Mouse (Mus musculus): ENCODE measurements around the gene E2f3.

The E2f3 gene

DNA sequence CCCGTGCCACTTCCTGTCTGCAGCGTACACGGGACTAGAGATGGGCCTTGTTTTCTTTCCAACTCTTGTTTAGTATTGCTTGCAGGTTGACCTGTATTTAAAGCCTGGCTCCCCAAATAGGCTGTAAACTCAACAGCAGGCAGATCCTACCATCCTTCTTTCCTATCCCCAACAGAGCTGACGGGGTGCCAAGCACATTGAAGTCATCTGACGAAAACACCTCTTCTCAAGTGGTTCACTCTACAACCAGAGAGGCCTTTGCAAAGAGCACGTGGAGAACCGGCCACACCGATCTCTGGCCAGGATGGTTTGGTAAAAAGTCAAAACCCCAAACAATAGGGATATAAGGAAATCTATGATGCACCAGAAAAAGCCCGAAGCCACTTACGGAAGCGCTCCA, 8.5 kb downstream of the E2f3 start:
- no peak for DNase-seq

DNA sequence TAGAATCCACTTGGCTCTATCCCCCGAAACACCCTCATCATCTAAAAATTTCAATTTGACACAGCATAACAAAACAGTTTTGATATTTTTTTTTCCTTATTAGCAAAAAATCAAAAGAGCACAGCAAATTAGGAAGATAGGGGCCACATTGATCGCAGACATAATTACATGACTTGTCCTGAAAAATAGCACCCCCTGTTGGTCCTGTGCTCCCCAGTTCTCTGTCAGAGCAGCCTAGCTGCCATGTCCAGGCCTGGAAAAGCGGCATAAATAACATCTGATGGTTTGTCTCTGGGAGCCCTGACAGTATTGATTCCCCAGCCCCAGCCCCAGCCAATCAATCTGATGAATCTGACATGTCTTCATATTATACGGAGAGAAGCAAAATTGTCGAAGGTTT, 11.8 kb downstream of the E2f3 start:
- no peak for DNase-seq

DNA sequence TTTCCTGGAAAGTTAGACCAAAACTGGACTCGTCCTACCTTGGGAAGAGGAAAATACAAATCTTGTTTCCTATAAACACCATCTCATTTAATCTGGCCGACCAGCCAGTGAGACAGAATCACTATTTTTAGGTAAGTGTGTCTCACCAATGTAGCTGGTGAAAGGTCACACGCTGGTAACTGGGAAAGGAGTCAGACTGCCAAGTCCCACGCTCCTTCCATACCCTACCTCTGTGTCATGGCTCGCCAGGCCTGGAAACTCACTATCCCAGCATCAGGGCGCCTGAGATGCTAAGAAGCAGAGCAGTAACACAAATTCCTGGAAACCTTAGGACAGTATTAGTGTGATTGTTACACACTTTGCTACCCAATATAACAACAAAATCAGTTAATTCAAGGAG, 12.3 kb downstream of the E2f3 start:
- no peak for DNase-seq

DNA sequence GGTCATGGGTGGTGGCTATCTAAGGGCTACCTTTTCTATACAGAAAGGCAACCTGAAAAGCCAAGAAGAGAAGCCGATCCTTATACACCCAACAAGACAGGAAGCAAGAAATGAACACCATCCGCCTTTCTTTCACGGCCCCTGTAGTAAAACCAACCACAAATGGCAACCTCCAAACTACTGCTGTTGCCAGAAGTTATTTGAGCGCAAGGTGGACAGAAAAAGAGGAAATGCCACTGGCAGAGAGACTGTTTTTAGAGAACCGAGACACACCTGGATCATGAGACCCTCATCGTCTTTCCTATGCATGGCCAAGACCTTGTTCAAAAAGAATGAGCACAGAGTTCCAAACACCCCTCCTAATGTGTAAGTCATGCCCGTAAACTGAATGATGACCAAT, 15.5 kb downstream of the E2f3 start:
- no peak for DNase-seq

DNA sequence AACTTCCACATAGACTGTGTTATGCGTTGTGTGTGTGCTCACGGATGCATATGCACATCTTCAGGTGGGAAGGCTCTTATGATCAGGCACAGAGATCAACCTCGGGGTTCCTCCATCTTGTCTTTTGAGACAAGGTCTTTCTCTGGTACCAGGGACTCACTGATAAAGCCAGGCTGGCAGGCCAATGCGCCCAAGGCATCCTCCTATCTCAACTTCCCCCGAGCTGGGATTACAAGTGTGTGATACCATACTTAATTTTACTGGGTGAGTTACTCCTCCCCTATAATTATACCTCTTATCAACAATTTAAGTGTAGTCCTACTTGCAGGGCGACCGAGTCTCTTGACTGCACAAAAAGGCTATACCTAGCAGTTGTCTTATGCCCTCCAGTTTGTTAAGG, 17.2 kb downstream of the E2f3 start:
- DNase-seq = no peak

DNA sequence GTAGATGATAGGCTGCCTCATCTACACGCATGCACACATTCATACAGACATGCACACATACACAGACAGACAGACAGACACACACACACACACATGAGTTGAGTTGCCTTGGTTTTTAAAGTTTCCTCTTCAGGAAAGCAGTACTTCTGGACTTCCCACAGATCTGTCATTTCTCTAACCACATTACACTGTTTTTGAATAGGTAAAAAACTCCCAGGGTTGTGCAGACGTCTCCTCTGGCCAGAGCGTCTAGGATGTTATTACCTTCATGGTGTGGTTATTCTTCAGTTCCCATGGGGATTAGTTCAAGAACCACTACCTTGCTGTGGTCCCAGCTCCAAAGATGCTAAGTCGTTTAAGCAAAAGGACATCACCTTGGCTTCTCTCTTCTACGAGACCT, 18.5 kb downstream of the E2f3 start:
- DNase-seq = no peak

DNA sequence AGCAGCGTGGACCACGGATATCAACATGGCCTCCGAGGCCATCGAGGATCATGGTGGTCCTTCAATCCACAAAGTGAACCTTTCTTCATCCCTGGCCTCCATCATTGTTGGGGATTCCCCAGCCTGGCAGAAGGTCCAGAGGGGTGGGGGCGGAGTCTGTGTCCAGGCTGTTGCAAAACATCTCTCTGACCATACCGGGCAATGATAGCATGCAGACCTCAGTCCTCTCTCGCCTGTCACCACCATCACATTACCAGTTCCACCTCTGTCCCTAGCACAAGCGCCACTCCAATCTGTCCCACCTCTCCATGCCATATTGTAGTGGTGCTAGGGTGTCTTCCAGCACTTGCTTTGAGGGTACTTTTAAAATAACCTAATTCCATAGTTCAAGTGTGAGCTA, 18.9 kb downstream of the E2f3 start:
- no peak for DNase-seq

DNA sequence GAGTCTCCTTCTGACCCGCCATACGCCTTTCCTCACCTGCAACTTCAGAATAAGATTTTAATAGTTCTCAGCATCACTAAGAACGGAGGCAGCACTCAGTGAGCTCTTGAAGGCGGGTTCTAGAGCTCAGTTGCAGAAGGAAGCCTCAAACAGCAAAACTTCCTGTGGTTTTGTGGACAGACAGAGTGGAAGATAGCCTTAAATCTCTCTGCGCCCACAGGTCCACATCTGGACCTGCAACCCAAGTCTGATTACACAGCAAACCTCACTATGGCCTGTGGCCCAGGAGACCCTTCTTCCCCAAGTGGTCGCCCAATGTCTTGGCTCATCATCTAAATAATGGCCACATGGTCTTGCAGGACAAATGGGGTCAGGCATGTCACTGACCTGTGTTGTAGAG, 21.8 kb downstream of the E2f3 start:
- no peak for DNase-seq

DNA sequence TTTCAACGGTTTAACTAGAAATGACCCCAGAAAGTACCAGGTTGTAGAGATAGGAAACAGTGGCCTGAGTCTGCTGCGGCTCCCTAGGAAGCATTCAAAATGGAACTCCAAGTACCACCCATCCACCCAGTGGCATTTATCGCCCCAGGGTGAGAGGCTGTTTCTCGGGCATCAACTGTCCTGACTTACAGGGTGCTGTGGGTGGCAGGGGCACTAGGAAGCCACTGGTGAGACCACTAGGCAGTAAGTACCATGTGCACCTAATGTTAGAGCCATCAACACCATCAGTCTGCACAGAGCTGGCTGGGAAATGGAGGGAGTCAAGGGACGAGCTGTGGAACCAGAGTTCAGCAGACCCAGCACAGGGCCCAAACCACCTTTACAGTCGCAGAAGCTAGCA, 25.4 kb downstream of the E2f3 start:
- DNase-seq = no peak

DNA sequence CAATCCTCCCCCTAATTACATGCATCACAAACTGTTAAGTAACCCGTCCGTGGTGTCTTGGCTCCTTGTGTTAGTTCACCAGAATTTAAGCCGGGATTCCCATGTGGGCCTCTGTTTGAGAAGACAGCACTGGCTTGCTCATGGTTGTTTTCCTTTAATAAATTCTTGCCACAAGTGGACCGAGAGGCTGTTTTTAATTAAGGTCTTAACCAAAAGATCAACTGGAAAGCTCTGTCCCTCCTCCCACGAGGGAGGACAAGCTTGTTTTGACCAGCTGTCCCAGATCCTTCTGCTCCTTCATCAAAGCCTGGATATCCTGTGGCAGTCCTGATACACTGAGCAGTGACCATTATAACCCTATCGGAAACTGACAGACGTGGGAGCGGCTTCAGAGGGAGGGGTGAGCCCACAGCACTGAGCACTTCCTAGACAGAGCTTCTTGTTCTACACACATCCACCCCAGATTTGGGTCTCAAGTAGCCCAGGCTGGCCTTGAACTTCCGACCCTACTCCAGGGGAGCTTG, 28.1 kb downstream of the E2f3 start:
- no peak for DNase-seq

DNA sequence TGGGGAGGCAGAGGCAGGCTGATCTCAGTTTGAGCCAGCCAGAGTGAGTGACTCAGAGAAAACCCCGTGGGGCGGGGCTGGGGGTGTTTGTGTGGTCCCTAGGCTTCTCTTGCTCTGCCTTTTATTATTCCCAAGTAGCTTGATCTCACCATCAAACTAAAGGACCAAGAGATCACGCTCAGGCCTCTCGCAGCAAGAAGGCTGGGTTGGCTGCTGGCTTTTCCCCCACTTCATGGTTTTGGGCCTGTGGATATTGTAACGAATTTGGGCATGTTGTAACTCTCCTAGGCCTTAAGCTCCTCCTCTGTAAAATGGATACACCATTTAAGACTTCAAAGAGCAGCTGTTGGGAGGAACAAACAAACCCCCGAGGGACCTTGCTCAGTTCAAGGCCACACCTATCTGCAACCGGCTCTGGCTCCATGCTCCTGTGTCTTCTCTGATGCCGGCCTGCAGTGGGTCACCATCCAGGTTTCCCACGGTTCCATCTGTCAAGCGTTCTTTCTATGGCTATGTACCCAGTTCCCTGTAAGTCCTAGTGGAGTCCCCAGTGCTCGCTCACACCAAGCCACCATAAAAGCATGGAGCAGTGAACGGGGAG, 28.9 kb downstream of the E2f3 start:
- DNase-seq = peak; percentile 39 to 45

DNA sequence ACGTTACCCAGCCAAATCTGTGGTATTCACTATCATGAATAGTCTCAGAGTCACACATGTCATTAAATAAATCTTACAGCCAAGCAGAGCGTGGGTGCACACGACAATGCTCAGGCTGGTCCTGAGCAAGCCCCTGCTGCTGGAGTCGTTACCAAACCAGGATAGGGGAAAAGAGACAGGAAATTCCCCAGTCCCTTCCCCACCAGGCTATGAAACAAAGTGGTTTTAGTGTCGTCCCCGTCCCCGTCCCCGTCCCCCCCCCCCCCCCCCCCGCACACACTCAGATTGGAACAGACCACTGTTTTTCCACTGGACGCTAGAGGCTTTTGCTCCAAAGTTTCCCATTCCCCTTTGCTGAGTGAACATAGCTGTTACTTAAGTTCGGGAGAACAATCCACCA, 30.6 kb downstream of the E2f3 start:
- no peak for DNase-seq

DNA sequence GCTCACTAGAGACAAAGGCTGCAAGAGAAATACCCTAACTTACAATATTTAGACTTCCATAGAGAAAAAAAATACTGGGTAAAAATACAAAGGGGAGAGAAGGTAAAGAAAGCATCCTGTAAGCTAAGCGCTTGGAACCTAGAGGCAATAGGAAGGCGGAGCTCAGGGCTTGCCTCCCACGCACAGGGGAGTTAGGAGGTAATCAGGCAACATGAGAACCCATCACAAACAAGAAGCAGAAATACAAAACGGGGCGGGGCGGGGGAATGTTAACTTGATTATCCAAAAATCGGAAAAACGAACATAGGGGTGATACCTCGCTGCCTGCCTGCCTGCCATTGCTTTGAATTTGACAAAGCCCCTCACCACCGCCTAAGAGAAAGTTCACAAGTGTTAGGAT, 31.1 kb downstream of the E2f3 start:
- DNase-seq = no peak

DNA sequence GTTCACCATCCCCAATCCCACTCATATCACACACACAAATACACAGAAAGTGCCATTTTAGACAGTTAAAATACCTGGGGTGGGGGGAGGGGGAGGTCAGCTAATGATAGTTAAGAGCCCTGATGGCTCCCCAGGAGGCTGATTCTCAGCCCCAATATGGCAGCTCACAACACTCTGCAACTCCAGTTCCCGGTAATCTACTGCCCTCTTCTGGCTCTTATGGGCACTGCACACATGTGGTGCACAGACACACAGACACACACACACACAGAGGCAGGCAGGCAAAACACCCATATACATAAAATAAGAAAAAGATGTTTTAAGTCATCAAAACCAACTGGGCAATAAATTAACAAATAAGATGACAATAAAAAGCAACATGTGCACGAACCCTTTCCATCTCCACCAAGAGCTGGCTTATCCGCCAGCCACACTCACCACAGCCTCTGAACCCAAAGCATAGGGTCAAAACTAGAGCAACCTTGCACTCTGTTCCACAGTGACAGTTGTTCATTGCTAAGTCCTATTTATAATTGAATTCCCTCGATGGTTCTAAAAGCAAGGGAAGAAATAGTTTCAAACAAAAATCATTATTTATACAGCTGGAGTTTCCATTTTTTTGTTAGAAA, 32.3 kb downstream of the E2f3 start:
- DNase-seq = no peak

DNA sequence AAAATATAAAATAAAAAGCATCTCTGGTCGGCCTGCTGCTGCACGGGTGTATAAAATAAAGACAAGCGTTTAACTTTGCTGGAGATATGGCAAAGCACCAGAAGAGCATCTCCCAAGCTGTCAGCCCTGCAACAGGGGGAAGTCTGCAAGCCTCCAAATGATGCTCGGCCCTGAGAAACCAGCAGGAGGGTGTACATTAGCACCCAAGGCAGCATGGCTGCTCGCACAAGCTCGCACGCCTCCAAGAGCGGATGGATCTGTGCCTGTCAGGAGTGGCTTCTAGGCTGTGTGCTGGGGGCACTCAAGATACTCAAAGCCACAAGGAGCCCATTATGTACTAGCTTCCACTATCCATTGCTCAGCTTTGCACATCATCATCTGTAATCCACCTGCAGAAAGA, 39.8 kb downstream of the E2f3 start:
- DNase-seq = no peak

DNA sequence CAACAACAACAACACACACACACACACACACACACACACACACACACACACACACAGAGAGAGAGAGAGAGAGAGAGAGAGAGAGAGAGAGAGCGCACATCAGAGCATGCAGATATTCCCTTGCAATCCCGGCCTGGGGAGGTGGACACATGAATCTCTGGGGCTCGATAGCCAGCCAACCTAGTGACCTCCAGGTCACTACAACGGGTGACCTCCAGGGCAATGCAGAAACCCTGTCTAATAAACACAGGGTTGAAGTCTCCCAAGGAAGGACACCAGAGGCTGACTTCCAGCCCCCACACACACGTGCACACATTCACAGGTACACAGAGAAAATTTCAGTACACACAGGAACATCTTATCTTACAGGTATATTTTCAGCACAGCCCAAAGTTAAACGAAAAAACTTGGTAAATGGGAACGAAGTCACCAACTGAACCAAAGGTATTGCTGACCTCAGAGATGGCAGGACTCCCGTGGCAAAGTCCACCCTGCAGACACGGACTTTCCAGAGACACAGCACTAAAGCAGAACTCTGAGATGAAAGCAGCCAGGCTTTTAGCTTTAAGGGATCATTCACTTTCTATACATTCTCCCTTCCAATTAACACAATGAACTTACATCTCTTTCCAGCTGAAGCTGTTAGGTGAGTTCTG, 40.8 kb downstream of the E2f3 start:
- no peak for DNase-seq

DNA sequence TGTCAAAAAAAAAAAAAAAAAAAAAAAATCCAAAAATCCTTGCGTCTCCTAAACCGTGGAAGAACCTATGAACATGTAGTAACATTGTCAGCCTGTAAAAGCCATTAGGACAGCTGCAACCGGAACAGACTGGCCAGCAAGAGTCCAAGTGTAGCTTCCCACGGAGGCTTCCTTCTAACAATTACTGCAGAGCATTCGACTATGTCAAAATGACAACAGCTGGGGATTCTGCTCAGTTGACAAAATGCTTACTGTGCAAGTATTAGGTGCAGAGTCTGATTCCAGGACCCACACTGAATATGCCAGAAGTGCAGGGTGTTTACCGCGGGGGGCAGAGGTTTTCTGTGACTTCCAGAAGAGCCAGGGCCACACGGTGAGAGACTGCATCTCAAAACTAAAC, 41.4 kb downstream of the E2f3 start:
- DNase-seq = no peak

DNA sequence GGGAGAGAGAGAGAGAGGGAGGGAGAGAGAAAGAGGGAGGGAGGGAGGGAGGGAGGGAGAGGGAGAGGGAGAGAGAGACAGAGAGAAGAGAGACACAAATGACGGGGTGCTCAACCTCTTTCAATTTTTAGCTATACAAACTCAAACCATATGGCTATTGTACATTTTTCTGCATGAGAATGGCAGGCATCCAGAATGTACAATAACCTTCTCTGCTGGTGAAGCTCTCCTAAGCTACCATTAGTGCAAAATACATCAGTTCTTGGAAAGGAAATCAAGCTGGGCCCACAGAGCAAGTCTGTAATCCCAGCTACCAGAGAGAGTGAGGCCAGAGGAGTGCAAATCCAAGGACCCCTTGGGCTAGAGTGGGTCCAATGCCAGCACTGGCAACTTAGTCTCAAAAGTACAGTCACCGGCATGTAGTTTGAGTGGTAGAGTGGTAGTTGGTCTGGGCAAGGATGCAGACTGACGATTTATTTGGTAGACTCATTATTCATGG, 42.3 kb downstream of the E2f3 start:
- no peak for DNase-seq

DNA sequence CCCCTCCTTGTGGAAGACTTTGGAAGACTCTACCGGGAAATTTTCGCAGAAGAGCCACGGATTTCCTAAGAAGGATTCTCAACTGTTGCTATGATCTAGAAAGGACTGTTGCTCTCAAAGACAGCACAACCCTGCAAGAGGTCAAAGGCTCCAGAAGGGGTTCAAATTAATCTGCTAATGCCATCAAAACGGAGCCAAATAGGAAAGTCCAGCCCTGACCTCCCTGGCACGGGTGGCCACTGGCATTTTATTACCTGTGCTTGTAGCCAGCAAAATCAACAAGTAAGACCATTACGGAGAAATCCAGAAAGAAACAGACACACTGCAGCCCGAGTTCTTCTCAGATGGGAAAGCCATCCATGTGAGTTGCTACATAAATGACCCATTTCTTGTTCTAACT, 45.8 kb downstream of the E2f3 start:
- DNase-seq = no peak

DNA sequence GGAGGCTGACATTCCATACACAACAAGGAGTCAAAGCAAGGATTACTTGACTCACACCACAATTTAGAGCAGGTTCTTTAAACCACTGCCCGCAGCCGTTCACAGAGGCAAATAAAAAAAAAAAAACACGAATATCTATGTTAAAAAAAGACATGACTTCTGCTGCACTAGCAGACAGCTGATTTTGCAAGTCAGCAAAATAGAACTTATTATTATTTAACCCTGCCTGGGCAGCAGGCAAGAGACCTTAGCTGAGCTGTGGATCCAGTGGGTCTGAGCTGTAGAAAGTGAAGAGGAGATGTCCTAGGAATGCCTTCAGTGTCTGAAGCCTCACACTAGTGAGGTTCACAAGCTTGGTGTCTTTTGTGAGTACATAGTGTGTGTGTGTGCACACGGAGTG, 46.5 kb downstream of the E2f3 start:
- no peak for DNase-seq

DNA sequence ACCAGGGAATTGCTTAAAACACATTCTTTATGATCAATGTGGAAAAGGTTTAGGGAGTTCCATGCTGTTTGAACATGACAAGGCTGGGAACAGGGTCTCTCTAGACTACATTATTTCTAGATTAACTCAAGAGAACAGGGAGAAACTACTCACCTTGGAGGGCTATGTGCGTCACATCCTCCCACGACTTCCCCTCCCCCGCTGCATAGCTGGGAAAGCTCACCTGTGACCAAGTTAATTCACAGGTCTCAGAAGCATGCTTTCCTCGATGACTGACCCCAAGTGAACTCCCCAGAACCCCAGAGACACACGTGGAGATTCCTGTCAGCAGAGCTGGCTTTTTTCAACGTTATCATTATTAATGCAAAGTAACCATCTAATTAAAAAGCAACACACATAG, 47.1 kb downstream of the E2f3 start:
- no peak for DNase-seq

DNA sequence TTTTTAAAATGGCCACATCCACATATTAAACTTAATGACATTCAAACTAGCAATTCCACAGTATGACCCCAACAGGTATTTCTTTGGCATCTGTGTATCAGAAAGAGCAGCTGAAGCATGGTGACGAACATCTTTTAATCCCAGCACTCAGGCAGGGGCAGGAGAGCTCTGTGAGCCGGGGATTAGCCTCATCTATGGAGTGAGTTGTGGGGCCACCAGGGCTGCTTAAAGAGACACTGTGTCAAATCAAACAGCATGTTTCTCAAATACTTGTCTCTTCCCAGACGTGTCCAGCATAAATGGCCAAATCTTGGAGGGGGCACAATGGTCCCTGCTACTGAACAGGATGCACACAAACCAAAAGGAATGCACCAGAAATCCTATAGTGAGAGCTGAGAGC, 59.7 kb downstream of the E2f3 start:
- no peak for DNase-seq

DNA sequence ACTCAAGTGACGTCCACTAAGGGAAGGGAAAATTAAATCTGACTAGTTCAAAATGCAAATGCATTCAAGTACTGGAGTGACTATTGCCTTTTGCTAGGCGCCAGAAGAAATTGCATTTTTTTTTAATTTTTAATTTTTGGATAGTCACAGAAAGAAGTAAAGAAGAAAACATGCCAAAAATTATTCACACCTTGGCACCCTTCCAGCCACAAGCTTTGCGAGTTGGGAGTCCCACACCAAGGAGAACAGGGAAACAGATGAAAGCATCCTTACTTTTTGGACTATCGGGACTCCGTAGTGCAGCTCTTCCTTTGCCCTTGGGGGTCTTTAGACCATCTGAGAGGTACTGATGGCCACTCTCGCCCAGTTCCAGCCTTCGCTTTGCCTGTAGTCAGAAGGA, 66.0 kb downstream of the E2f3 start:
- DNase-seq = no peak

DNA sequence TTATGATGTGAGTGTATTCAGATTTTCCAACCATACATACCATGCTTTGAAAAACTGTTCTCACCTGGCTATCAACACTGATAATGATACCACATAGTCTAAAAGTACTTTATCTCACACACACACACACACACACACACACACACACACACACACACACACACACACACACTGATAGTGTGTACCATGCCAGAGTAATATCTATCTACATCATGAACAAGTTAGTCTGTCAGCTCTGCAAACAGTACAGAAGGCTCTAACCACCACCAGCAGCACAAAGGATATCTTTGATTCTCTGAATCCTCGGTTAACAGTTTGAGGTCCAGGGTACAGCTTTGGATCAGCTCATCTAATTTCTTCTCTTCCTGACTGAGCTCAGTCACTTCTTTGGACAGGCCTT, 69.3 kb downstream of the E2f3 start:
- DNase-seq = no peak

DNA sequence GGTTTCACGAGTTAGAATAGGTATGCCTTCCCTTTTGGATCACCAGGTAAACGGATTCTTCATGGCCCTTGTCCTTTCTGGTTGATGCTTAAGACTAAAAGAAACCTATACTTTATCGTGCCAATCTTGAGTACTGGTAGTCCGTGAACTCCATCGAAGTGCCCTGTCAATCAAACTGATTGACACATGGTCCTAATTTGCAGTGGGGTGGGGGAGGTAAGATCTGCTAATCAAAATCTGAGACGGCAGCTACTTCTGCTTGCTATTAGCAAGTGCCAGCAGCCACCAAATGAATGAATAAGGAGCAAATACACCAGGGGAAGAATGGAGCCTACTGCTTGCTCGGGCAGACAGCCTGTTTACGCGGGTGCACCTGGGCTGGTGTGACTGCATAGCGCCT, 72.3 kb downstream of the E2f3 start:
- DNase-seq = no peak
